Mouse (Mus musculus): ENCODE results near the gene Coro7.

GRCm38 (mm10) chr16:4647651-4648141 is 31.9 kb downstream of the Coro7 start:
- TF ChIP-seq CTCF (IDR thresholded peaks at IDR 0.05; ENCODE audit: low read depth) (no peak), EP300 (IDR thresholded peaks at IDR 0.05; ENCODE audit: low read depth) (no peak)
